Mouse (Mus musculus): Measurements from ENCODE around the gene Tmem129. TPM values are rescaled to one million over a fixed set of nuclear protein-coding genes. Genes with fewer than 3 reads are reported as not detected.

Gene Tmem129
- polyA plus RNA-seq (2012; rRNA removed): 31.9 and 33.7 TPM in 2 replicates

DNA sequence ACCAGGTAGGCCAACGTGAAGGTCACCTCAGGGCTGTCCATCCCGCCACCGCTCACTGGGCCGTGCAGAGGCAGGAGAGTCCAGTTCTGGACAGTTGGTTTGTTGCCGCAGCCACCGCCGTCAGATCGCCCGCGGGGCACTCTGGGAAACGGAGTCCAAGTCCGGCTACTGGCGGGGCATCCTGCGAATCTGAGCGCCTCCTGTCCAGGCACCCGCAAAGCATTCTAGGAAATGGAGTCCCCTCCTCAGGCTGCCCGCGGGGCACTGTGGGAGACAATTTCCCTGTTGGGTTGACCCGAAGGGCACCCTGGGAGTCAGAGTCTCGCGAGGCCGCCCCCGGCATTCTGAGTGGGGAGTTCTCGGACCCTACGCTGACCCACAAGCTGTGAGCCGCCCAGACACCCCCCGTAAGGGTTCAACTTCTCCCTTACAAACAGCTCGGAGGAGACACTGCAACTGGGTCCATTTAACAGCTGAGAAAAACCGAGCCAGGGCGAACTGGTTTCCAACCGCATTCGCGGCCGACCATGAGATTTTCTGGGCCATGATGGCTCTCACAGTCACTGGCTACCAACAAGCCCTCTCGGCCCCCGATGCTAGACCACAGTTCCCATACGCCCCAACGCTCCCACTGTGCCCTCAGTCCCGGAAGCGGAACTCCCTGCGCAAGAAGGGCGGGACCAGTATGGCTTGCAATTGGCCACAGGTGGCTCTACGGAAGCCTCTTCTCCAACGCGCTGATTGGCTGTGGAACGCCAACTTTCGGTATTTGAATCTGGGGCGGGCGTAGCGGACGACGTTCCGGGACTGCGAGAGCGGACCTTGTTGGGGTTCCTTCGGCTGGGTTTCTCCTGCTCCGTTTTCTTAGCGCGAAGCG is at the start of gene Tmem129, which contains the start of gene Tacc3:
Gene Tmem129 (minus strand): TSS at position 630 of the 877 bp plus-strand sequence.
Gene Tacc3 (plus strand): TSS at position 342 of the 877 bp plus-strand sequence.

DNA sequence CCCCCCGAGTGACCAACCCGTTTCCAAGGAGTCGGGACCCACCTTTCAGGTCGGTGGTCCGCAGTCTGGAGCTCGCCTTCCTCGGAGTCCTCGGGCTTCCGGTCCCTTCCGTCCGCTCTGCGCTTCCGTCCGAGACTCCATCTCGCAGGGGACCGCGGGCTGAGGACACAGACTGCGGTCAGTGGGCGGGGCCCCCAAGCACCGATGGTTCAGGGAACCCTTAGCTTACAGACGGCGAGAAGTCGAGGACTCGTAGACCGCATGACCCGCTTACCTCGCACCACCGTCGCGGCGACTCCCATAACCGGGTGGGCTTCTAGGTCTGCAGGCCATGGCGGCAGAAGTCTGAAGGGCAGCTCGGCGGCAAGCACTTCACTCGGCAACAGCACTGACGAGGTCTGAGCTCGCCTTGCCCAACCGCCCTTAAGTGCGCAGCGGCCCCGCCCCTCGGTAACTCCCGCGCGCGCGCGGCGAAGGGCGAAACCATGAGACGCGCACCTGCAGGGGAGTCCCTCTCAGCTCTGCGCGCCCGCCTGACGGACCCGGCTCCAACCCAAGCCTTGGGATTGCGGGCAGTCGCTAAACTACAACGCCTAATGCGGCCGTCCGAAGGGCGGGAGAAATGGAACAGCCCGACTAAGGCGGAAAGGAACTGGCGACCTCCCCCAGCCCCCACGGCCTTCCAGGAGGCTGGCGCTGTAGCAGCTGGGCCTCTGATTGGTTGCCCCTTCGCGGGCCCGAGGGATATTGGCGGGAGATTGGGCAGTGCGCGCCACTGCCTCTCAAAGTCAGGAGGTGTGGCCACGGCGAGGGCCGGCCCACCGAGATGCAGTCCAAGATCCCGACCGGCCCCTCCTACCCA is 6.1 kb downstream of the Tmem129 start, which contains the start of gene Slbp:
Gene Slbp (minus strand): TSS at position 654 of the 862 bp plus-strand sequence.

DNA sequence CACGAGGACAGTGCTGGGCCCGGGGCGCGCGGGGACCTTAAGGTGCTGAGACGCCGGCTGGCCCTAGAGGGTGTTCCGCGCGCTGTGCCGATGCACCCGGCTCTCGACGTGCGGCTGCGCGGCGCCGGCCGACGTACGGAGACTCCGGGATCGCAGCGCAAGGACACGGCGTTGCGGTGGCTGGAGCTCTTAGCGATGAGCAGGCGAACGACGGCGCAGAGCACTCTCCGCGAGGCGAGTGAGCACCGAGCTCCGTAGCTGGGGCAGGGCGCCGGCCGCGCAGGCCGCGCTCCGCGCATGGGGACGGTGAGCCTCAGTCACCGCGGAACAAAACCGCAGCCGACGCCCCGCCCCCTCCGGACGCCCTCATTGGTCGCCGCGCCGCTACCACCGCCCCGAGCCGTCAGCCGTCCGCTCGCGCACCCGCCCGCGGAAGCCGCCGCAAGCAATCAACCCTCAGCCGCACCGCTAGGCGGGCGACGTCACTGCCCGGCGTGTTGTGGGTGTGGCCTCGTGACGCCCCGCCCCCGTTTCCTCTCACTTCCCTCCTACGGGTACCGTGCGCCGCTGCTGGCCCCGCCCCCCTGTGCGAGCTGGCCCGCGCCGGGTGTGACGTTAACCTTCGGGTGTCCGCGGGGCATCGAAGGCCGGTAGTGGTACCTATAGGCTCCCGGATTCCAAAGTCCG is 28.8 kb downstream of the Tmem129 start, which contains the start of the genes Fam53a and Gm9903:
Gene Fam53a (minus strand): TSS at position 335 of the 687 bp plus-strand sequence.
Gene Gm9903 (plus strand): TSS at position 625 of the 687 bp plus-strand sequence.

Other genes starting within 250 kb of the Tmem129 start
- gene Nkx1-1, start 224.4 kb downstream of the Tmem129 start, polyA plus RNA-seq (2012; rRNA removed): 1.7 and 2.8 TPM in 2 replicates
- gene Fam53a, start 28.8 kb downstream of the Tmem129 start, polyA plus RNA-seq (2012; rRNA removed): 22.0 and 23.1 TPM in 2 replicates
- 0.61 and 0.88 TPM in 2 replicates for gene Gm9903, start 28.5 kb downstream of the Tmem129 start, polyA plus RNA-seq (2012; rRNA removed)
- gene Slbp, start 5.8 kb downstream of the Tmem129 start, polyA plus RNA-seq (2012; rRNA removed): 84.9 and 86.8 TPM in 2 replicates
- gene Tacc3, start 288 bp downstream of the Tmem129 start, polyA plus RNA-seq (2012; rRNA removed): 54.4 and 63.0 TPM in 2 replicates
- 98.7 and 112 TPM in 2 replicates for gene Fgfr3, start 63.3 kb upstream of the Tmem129 start, polyA plus RNA-seq (2012; rRNA removed)
- 40.7 and 41.8 TPM in 2 replicates for gene Letm1, start 124.4 kb upstream of the Tmem129 start, polyA plus RNA-seq (2012; rRNA removed)
- gene Nsd2, start 162.3 kb upstream of the Tmem129 start, polyA plus RNA-seq (2012; rRNA removed): 114 and 121 TPM in 2 replicates